Mouse (Mus musculus) left cerebral cortex, postnatal 36 days (tissue): ENCODE measurements around the gene Dner. TPM values are rescaled to one million over a fixed set of nuclear protein-coding genes. Genes with fewer than 3 reads are reported as not detected.
A peak's percentile ranks its signal among the peaks of the same experiment; 100 is the strongest.

Experiments
- DNase-seq, 2 experiments: peaks; one replicate each; pipeline ENCODE4 v3.0.0; 2021 to 2022; ENCODE audit warnings: low spot score in 2 of 2, mixed read lengths in 1 of 2
- intact Hi-C: fragments of 180-260 bp; cut with DNase I; formaldehyde crosslinking; loops from one replicate; pipeline ENCODE4 v1.15.1; 2025
- total RNA-seq, 2 experiments: library from RNA; stranded (reverse); gene quantifications; 2 replicates each; pipeline ENCODE4 v1.2.3; 2021

The Dner gene
- 100 to 1,000 TPM; 128 to 158 TPM for total RNA-seq

GRCm38 (mm10) chr1:84695517-84696411 lies at the start of gene Dner:
TSS of gene Dner (minus strand) at chr1:84696221.
- intact Hi-C loops, result loop anchor here (5.0 to 10.0 kb wide), 5 partner anchors 68 to 948 kb away; no protein-coding TSS in a partner anchor
- peak; percentile 81 to 82 for DNase-seq

GRCm38 (mm10) chr1:84742156-84742555 lies 46.1 kb upstream of the Dner start:
- intact Hi-C loops, result no loop called here
- no peak for DNase-seq

- DNase-seq, result peak in 1 of 2 experiments; percentile 0
- intact Hi-C loops, result no loop called here
Observed at GRCm38 (mm10) chr1:84740080-84740479, 44.1 kb upstream of the Dner start.

- intact Hi-C loops, result no loop called here
Observed at GRCm38 (mm10) chr1:84737097-84737496, 41.1 kb upstream of the Dner start.

GRCm38 (mm10) chr1:84733799-84734198 lies 37.8 kb upstream of the Dner start:
- intact Hi-C loops, result no loop called here
- no peak for DNase-seq

More at GRCm38 (mm10) chr1:84737097-84737496, 41.1 kb upstream of the Dner start:
- DNase-seq, result no peak

GRCm38 (mm10) chr1:84731763-84732162 lies 35.7 kb upstream of the Dner start:
- no peak for DNase-seq
- intact Hi-C loops, result no loop called here

- intact Hi-C loops, result no loop called here
- DNase-seq, result no peak
Observed at GRCm38 (mm10) chr1:84722841-84723240, 26.8 kb upstream of the Dner start.

- no peak for DNase-seq
- intact Hi-C loops, result no loop called here
Observed at GRCm38 (mm10) chr1:84722371-84722770, 26.4 kb upstream of the Dner start.

GRCm38 (mm10) chr1:84721942-84722341 lies 25.9 kb upstream of the Dner start:
- no peak for DNase-seq
- intact Hi-C loops, result no loop called here

- DNase-seq, result peak; percentile 66 to 73
- intact Hi-C loops, result no loop called here
Observed at GRCm38 (mm10) chr1:84709810-84710785, 14.1 kb upstream of the Dner start.

GRCm38 (mm10) chr1:84709406-84709805 lies 13.4 kb upstream of the Dner start:
- intact Hi-C loops, result no loop called here
- no peak for DNase-seq

GRCm38 (mm10) chr1:84700254-84700653 lies 4.2 kb upstream of the Dner start:
- no peak for DNase-seq
- intact Hi-C loops, result no loop called here

GRCm38 (mm10) chr1:84697136-84697535 lies 1.1 kb upstream of the Dner start:
- peak; percentile 76 to 77 for DNase-seq
- intact Hi-C loops, result loop anchor here (5.0 to 10.0 kb wide), 5 partner anchors 70 to 950 kb away; no protein-coding TSS in a partner anchor

GRCm38 (mm10) chr1:84694688-84695474 lies 1.1 kb downstream of the Dner start:
- peak; percentile 51 to 52 for DNase-seq

GRCm38 (mm10) chr1:84677910-84678309 lies 18.1 kb downstream of the Dner start:
- no peak for DNase-seq
- intact Hi-C loops, result no loop called here

More at GRCm38 (mm10) chr1:84694688-84695474, 1.1 kb downstream of the Dner start:
- intact Hi-C loops, result loop anchor here (5.0 to 10.0 kb wide), 5 partner anchors 68 to 948 kb away; no protein-coding TSS in a partner anchor

- intact Hi-C loops, result loop anchor here (2.0 kb wide), 1 partner anchor 39 kb away; no protein-coding TSS in a partner anchor
- DNase-seq, result no peak
Observed at GRCm38 (mm10) chr1:84668100-84668846, 27.7 kb downstream of the Dner start.

GRCm38 (mm10) chr1:84667660-84668059 lies 28.4 kb downstream of the Dner start:
- DNase-seq, result no peak
- intact Hi-C loops, result loop anchor here (2.0 kb wide), 1 partner anchor 39 kb away; no protein-coding TSS in a partner anchor

- intact Hi-C loops, result no loop called here
- DNase-seq, result no peak
Observed at GRCm38 (mm10) chr1:84664377-84665118, 31.5 kb downstream of the Dner start.
